Mouse (Mus musculus) E14TG2a.4 (cell line): ENCODE results near the gene Wdr90.

Experiments
- CTCF ChIP-seq: conservative IDR thresholded peaks from 2 replicates; pipeline ENCODE4 v1.5.1; 2014; ENCODE audit warnings: low read length
- NANOG ChIP-seq: IDR thresholded peaks from 2 replicates; pipeline ENCODE4 v1.6.1; 2014; ENCODE audit warnings: borderline replicate concordance, low read length, mixed read lengths
- POU5F1 ChIP-seq: IDR thresholded peaks from 2 replicates; pipeline ENCODE4 v1.6.1; 2014; ENCODE audit warnings: low read length, borderline replicate concordance

DNA sequence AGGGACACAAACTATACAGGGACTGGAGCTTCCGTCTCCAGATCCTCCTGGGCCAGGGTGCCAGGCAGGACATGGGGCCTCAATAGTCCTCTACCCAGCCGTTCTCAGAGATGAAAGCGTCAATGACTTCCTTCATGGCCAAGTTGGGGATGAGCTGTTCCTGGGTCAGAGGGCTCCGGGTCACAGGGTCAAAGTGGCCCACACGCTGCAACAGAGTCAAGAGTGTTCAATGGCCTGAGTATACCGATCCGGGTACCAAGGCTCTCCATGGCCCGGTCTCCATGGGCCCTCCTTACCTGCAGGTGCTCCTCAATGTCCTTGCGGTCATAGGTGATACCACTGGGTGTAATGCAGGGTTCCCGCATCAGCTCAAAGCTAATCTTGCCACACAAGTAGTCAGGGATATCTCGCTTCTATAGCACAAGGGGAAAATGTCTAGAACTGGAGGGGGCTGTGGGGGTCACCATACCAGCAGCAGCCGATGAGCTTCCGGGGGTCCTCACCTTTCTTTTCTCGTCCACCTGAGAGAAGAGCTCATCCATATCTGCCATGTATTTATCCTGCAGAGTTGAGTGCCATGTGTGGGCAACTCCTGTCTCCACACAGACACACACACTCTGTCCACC is 30.4 kb downstream of the Wdr90 start:
- TF ChIP-seq CTCF, result no peak
- no peak for TF ChIP-seq POU5F1
- TF ChIP-seq NANOG, result no peak
